Mouse (Mus musculus) brain, adult 2 months (tissue): ENCODE measurements around the gene Lmnb2.

Experiments
- DNase-seq: peaks from one replicate; pipeline ENCODE4 v3.0.0; 2011; ENCODE audit warnings: low read depth, low spot score

Gene Lmnb2

GRCm38 (mm10) chr10:80900318-80901247 is 17.5 kb downstream of the Lmnb2 start, which contains the start of gene Timm13:
Gene Timm13, minus strand, starts transcription at chr10:80900969.
- DNase-seq = peak; percentile 100

DNA sequence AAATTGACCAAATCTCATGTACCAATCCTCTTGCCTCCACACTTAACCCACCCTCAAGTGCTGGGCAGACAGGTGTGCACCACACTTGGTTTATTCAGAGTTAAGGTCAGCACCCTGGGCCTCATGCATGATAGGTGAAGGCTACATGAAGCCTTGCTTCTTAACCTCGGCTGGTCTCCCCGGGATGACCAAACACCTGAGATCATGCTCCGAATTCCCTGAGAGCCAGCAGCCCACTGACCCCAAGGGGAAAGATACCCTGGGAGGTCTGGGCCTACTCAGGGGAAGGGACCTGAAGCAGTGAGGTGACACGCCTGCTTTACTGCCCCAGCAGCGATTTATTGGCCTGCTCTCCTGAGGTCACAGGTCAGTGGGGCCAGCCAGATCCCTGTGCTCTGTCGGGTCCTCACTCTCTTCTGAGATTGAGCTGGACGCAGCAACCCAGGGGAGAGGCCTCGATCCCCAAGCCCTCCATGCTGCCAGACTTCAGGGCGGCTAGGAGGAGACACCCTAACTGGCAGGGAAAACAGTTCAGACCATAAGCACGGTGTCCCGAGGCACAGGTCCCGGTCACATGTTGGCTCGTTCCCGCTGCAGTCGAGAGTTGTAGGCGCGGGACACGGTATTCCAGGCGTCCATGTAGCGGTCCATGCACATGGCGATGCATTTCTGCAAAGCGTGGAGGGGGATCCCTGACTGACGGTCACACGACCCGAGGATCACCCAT is 18.3 kb downstream of the Lmnb2 start:
- DNase-seq = no peak

GRCm38 (mm10) chr10:80899074-80899473 is 19.0 kb downstream of the Lmnb2 start:
- no peak for DNase-seq

DNA sequence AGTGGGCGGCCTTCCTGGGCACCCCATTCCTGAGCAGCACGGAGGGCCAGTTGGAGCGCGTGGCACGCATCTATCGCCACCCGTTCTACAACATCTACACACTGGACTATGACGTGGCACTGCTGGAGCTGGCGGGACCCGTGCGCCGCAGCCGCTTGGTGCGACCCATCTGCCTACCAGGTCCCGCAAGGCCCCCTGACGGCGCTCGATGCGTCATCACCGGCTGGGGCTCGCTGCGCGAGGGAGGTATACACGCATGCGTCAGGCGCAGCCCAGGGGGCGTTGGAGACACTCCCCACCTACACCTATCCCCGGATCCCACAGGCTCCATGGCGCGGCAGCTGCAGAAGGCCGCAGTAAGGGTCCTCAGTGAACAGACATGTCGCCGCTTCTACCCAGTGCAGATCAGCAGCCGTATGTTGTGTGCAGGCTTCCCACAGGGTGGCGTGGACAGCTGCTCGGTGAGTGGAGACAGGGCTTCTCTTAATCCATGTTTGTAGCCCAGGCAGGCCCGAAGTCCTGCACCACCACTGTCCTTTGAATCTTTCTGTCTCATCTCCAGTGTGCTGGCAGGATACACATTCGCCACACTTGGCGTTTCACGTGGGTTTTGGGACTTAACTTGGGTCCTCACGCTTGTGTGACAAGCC is 20.1 kb downstream of the Lmnb2 start:
- peak; percentile 89 for DNase-seq

- DNase-seq = no peak
Measured at GRCm38 (mm10) chr10:80896581-80897485, 21.2 kb downstream of the Lmnb2 start.

- DNase-seq = no peak
Measured at GRCm38 (mm10) chr10:80895697-80896096, 22.3 kb downstream of the Lmnb2 start.

GRCm38 (mm10) chr10:80895100-80895499 is 22.9 kb downstream of the Lmnb2 start:
- DNase-seq = no peak

DNA sequence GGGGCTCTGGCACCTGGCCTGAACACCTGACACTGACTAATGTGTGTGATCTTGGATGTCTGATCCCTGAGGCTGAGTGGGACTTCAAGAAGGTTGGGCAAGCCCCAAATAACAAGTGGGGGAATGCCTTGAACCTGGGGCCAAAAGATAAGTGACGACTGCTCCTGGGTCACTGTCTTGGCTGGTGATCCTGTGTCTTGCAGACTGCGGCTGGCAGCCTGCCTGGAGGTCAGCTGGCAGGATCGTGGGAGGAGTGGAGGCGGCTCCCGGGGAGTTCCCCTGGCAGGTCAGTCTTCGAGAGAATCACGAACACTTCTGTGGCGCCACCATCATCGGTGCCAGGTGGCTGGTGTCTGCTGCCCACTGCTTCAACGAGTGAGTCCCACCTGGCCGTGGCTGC is 30.9 kb downstream of the Lmnb2 start:
- DNase-seq = peak; percentile 72

GRCm38 (mm10) chr10:80881301-80881700 is 36.7 kb downstream of the Lmnb2 start:
- DNase-seq = peak; percentile 66

DNA sequence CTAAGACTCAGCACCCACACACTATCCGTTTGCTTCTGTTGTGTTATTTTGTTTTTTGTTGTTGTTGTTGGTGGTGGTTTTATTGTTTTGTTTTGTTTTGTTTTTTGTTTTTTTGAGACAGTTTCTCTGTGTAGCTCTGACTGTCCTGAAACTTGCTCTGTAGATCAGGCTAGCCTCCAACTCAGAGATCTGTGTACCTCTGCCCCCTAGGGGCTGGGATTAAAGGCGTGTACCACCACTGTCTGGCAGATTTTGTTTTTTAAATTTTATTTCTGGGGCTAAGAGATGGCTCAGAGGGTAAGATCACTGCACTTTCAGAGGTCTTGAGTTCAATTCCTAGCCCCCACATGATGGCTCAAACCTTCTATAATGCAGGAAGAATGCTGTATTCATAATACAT is 37.1 kb downstream of the Lmnb2 start:
- DNase-seq = no peak

- peak; percentile 81 for DNase-seq
Measured at GRCm38 (mm10) chr10:80880131-80880641, 37.9 kb downstream of the Lmnb2 start.

DNA sequence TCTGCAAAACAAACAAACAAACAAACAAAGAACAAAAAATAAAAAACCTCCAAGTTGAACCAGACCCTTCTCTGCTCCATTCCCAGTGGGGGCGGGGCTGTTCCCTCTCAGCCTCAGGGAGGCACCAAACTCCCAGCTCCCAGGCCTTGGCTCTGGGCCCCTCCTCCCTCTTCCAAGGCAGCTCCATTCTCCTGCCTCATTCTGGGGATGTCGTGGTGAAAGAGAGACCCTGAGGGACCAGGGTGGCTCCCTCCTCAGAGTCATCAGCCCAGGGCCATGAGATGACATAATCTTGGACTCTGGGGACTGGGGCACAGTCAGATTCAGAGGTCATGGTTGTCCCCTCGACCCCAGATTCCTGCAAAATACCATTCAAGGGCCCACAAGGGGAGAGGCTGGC is 41.5 kb downstream of the Lmnb2 start:
- no peak for DNase-seq

DNA sequence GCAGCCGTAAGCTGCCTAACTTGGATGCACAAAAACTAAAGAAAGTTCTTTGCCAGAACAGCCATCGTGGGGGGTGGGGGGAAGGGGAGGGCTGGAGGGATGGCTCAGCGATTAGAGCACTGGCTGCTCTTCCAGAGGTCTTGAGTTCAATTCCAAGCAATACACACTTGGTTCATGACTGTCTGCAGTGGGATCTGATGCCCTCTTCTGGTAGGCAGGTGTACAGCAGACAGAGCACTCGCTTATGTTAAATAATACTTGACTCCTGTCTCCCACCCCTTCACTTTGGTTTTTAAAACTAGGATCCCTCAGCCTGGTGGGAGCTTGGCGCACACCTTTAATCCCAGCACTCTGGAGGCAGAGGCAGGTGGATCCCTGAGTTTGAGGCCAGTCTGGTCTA is 42.0 kb downstream of the Lmnb2 start:
- DNase-seq = peak; percentile 83

DNA sequence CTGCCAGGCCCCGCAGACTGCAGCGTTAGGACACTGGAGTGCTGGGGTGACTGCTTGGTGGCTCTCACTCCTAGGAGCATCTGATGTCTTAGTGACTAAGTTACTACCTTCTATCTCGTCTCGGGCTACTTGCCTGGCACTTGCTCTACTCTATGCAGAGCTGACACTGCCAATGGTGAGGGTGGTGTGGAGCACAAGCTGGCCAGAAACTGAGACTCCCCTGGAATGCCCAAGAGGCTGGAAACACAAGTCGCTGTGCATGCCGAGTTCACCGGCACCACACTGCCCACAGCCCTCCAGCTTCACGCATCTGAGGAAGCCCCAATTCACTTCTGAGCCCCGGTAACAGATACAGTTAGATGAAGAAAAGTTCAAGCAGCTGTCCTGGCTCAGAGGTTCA is 44.0 kb downstream of the Lmnb2 start:
- no peak for DNase-seq

DNA sequence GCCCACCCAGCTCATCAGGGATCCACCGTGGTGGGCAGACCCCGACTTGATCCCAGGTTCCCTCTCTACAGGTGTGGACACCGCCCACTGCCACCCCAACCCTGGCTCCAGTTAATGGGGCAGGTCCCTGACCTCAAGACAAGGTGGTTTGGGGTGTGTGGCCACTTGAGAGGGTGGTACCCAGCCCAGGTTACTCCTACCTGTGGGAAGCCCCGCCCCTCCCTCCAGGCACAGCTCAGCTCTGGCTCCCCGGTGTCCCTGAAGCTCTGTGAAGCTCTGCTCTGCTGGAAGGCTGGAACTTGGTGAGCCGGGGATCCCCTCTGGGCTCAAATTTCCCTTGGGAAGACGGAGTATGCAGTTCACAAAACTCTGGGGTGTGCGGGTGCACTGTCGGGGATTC is 46.5 kb downstream of the Lmnb2 start, which contains the start of gene Tmprss9:
Tmprss9 (plus strand) TSS at position 268 of the 400 bp plus-strand sequence.
- DNase-seq = no peak

DNA sequence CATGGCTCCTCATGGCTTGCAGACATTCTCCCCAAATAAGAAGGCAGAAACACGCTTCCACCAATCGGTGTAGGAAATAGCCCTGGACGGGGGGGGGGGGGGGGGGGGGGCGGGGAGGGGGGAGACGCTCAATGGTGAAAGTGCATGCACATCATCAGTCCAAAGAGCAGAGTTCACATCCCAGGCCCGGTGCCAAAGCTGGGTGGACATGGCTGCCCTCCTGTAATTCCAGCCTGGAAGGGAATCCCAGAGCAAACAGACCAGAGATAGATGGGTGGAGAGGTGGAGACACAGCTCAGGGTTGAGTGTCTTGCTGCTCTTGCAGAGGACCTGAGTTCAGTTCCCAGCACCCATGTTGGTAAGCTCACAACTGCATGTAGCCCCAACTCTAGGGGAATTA is 47.1 kb downstream of the Lmnb2 start:
- no peak for DNase-seq

GRCm38 (mm10) chr10:80864446-80864845 is 53.6 kb downstream of the Lmnb2 start:
- peak; percentile 83 for DNase-seq

- no peak for DNase-seq
Measured at GRCm38 (mm10) chr10:80862305-80862704, 55.7 kb downstream of the Lmnb2 start.

GRCm38 (mm10) chr10:80858350-80858935 is 59.6 kb downstream of the Lmnb2 start:
- no peak for DNase-seq

- no peak for DNase-seq
Measured at GRCm38 (mm10) chr10:80857848-80858247, 60.2 kb downstream of the Lmnb2 start.
